Mouse (Mus musculus) embryonic fibroblast, embryonic 13.5 days (primary cell): ENCODE data around the gene Iqschfp. TPM values are rescaled to one million over a fixed set of nuclear protein-coding genes. Genes with fewer than 3 reads are reported as not detected.

Experiments
- H3K27ac ChIP-seq: 2 replicates; pipeline ENCODE4 v1.5.1; 2012; ENCODE audit warnings: low read length, control low read depth, inconsistent platforms; ENCODE audit not compliant: insufficient read depth
- H3K4me1 ChIP-seq: 2 replicates; pipeline ENCODE4 v1.6.1; 2011; ENCODE audit warnings: low read length; ENCODE audit not compliant: control insufficient read depth, insufficient read depth
- H3K4me3 ChIP-seq: 2 replicates; pipeline ENCODE4 v1.5.1; 2011; ENCODE audit warnings: mild to moderate bottlenecking, control low read depth, low read length; ENCODE audit not compliant: insufficient read depth
- CTCF ChIP-seq: IDR thresholded peaks from 2 replicates; pipeline ENCODE4 v1.5.1; 2011; ENCODE audit warnings: mild to moderate bottlenecking, control low read depth, low read length, moderate library complexity, borderline replicate concordance; ENCODE audit not compliant: insufficient read depth
- POLR2A ChIP-seq: IDR thresholded peaks from 2 replicates; pipeline ENCODE4 v1.6.1; 2011; ENCODE audit warnings: low read depth, mild to moderate bottlenecking, control low read depth, low read length, moderate library complexity
- polyA plus RNA-seq: library from polyadenylated mRNA; stranded (reverse); fragments of >200 nt; gene quantifications from 2 replicates; pipeline ENCODE4 v1.2.4, GENCODE M21; 2011; ENCODE audit warnings: low read depth; ENCODE audit not compliant: missing spikeins, insufficient read length

Iqschfp gene
- polyA plus RNA-seq, 1 experiment, result not detected

- H3K4me1 ChIP-seq, result peaks cover 6% of the 10 kb centered on the region; the same call in 1 of the 2 replicates
- peak overlapping the region; percentile 74 for H3K27ac ChIP-seq
- TF ChIP-seq CTCF (no peak), POLR2A (peak; percentile 97)
- peak overlapping the region; percentile 56 for H3K4me3 ChIP-seq
These were observed 601.1 kb downstream of the Iqschfp start for GRCm38 (mm10) chr3:68493170-68493585.

GRCm38 (mm10) chr3:68493586-68494295, 601.7 kb downstream of the Iqschfp start:
- H3K4me1 ChIP-seq, result peaks cover 4% of the 10 kb centered on the region; the same call in 1 of the 2 replicates
- peak overlapping the region; percentile 98 for H3K27ac ChIP-seq
- TF ChIP-seq POLR2A, result peak; percentile 93
- peak; percentile 23; the same call in 1 of the 2 replicates for TF ChIP-seq CTCF
- H3K4me3 ChIP-seq, result peak overlapping the region; percentile 93

GRCm38 (mm10) chr3:68494296-68495095, 602.5 kb downstream of the Iqschfp start:
- peaks cover 5% of the 10 kb centered on the region; the same call in 1 of the 2 replicates for H3K4me1 ChIP-seq

GRCm38 (mm10) chr3:68495096-68495735, 603.2 kb downstream of the Iqschfp start:
- Histone ChIP-seq H3K4me3 (peak overlapping the region; percentile 93), H3K27ac (peak overlapping the region; percentile 98), H3K4me1 (peaks cover 7% of the 10 kb centered on the region; the same call in 1 of the 2 replicates)
- TF ChIP-seq CTCF (no peak), POLR2A (peak; percentile 61)

More at GRCm38 (mm10) chr3:68494296-68495095, 602.5 kb downstream of the Iqschfp start:
- Histone ChIP-seq H3K4me3 (peak overlapping the region; percentile 93), H3K27ac (peak overlapping the region; percentile 98)
- no peak for TF ChIP-seq CTCF
- no peak; the same call in 1 of the 2 replicates for TF ChIP-seq POLR2A

GRCm38 (mm10) chr3:68495736-68496242, 603.8 kb downstream of the Iqschfp start:
- no peak for TF ChIP-seq CTCF
- no peak for TF ChIP-seq POLR2A
- Histone ChIP-seq H3K4me1 (peaks cover 7% of the 10 kb centered on the region; the same call in 1 of the 2 replicates), H3K4me3 (peak overlapping the region; percentile 93), H3K27ac (peak overlapping the region; percentile 98)

GRCm38 (mm10) chr3:68496513-68496912, 604.5 kb downstream of the Iqschfp start:
- TF ChIP-seq CTCF, result no peak
- no peak for TF ChIP-seq POLR2A
- Histone ChIP-seq H3K4me3 (peak overlapping the region; percentile 93), H3K4me1 (peaks cover 7% of the 10 kb centered on the region; the same call in 1 of the 2 replicates), H3K27ac (peak overlapping the region; percentile 98)

- no peak overlapping the region for H3K27ac ChIP-seq
- no peak for TF ChIP-seq CTCF
- TF ChIP-seq POLR2A, result no peak
- no peak overlapping the region for H3K4me3 ChIP-seq
- H3K4me1 ChIP-seq, result peaks cover 4% of the 10 kb centered on the region
These were observed 607.6 kb downstream of the Iqschfp start for GRCm38 (mm10) chr3:68499532-68500152.

GRCm38 (mm10) chr3:68504838-68505237, 612.8 kb downstream of the Iqschfp start:
- H3K4me1 ChIP-seq, result peaks cover 14% of the 10 kb centered on the region
- H3K4me3 ChIP-seq, result no peak overlapping the region
- H3K27ac ChIP-seq, result no peak overlapping the region
- no peak for TF ChIP-seq CTCF
- no peak for TF ChIP-seq POLR2A

- Histone ChIP-seq H3K27ac (no peak overlapping the region), H3K4me1 (peaks cover 23% of the 10 kb centered on the region), H3K4me3 (no peak overlapping the region)
- TF ChIP-seq POLR2A (no peak), CTCF (no peak)
These were observed 614.8 kb downstream of the Iqschfp start for GRCm38 (mm10) chr3:68506769-68507318.

GRCm38 (mm10) chr3:68508629-68509028, 616.6 kb downstream of the Iqschfp start:
- Histone ChIP-seq H3K27ac (peak overlapping the region; percentile 49), H3K4me1 (peaks cover 23% of the 10 kb centered on the region), H3K4me3 (no peak overlapping the region)
- TF ChIP-seq POLR2A (no peak), CTCF (no peak)
